Mouse (Mus musculus) naive thymus-derived CD4-positive, alpha-beta T cell, adult 2 months (primary cell): ENCODE data around the gene Dennd1a.
A peak's percentile ranks its signal among the peaks of the same experiment; 100 is the strongest.

Source experiments
- DNase-seq: peaks from one replicate; pipeline ENCODE4 v3.0.0-alpha.2; 2011; ENCODE audit warnings: low read depth

Gene Dennd1a

GRCm38 (mm10) chr2:38111655-38112351, 175.4 kb downstream of the Dennd1a start:
- DNase-seq: no peak

GRCm38 (mm10) chr2:38108586-38108985, 178.6 kb downstream of the Dennd1a start:
- DNase-seq: no peak

GRCm38 (mm10) chr2:38102674-38103073, 184.5 kb downstream of the Dennd1a start:
- DNase-seq: no peak

GRCm38 (mm10) chr2:38100289-38100688, 186.9 kb downstream of the Dennd1a start:
- no peak for DNase-seq

GRCm38 (mm10) chr2:38099120-38099773, 187.9 kb downstream of the Dennd1a start:
- no peak for DNase-seq

GRCm38 (mm10) chr2:38097469-38097868, 189.7 kb downstream of the Dennd1a start:
- no peak for DNase-seq

GRCm38 (mm10) chr2:38096328-38096727, 190.9 kb downstream of the Dennd1a start:
- no peak for DNase-seq

- no peak for DNase-seq
Measured at GRCm38 (mm10) chr2:38094380-38095163, 192.6 kb downstream of the Dennd1a start.

GRCm38 (mm10) chr2:38093968-38094367, 193.2 kb downstream of the Dennd1a start:
- DNase-seq: no peak

GRCm38 (mm10) chr2:38093242-38093641, 193.9 kb downstream of the Dennd1a start:
- no peak for DNase-seq

- no peak for DNase-seq
Measured at GRCm38 (mm10) chr2:38088346-38088745, 198.8 kb downstream of the Dennd1a start.

GRCm38 (mm10) chr2:38085058-38085457, 202.1 kb downstream of the Dennd1a start:
- no peak for DNase-seq

- DNase-seq: no peak
Measured at GRCm38 (mm10) chr2:38083251-38083650, 203.9 kb downstream of the Dennd1a start.

- DNase-seq: no peak
Measured at GRCm38 (mm10) chr2:38074495-38074894, 212.7 kb downstream of the Dennd1a start.

- peak; percentile 61 for DNase-seq
Measured at GRCm38 (mm10) chr2:38072061-38072460, 215.1 kb downstream of the Dennd1a start.

- DNase-seq: peak; percentile 50
Measured at GRCm38 (mm10) chr2:38068171-38068572, 219.0 kb downstream of the Dennd1a start.

GRCm38 (mm10) chr2:38065914-38066313, 221.3 kb downstream of the Dennd1a start:
- no peak for DNase-seq

GRCm38 (mm10) chr2:38064266-38064665, 222.9 kb downstream of the Dennd1a start:
- no peak for DNase-seq

- no peak for DNase-seq
Measured at GRCm38 (mm10) chr2:38062156-38062555, 225.0 kb downstream of the Dennd1a start.

GRCm38 (mm10) chr2:38061474-38061873, 225.7 kb downstream of the Dennd1a start:
- DNase-seq: no peak

GRCm38 (mm10) chr2:38052440-38052839, 234.8 kb downstream of the Dennd1a start:
- DNase-seq: no peak

GRCm38 (mm10) chr2:38051485-38052085, 235.6 kb downstream of the Dennd1a start:
- no peak for DNase-seq
